Mouse (Mus musculus) ES-Bruce4 (cell line): ENCODE results near the gene Rin1. TPM values are rescaled to one million over a fixed set of nuclear protein-coding genes. Genes with fewer than 3 reads are reported as not detected.
A peak's percentile ranks its signal among the peaks of the same experiment; 100 is the strongest.

Source experiments
- H3K27ac ChIP-seq: 2 replicates; pipeline ENCODE4 v1.5.1; 2012; ENCODE audit warnings: low read length, inconsistent platforms; ENCODE audit not compliant: insufficient read depth
- H3K27me3 ChIP-seq: 2 replicates; pipeline ENCODE4 v1.6.1; 2012; ENCODE audit warnings: mild to moderate bottlenecking, low read length, inconsistent platforms; ENCODE audit not compliant: control insufficient read depth, poor library complexity, insufficient read depth, severe bottlenecking
- H3K36me3 ChIP-seq: 2 replicates; pipeline ENCODE4 v1.6.1; 2012; ENCODE audit warnings: inconsistent platforms, mild to moderate bottlenecking, low read length, moderate library complexity; ENCODE audit not compliant: control insufficient read depth, poor library complexity, insufficient read depth, severe bottlenecking
- H3K4me1 ChIP-seq: one replicate; pipeline ENCODE4 v1.8.1; 2011; ENCODE audit warnings: low read length; ENCODE audit not compliant: control insufficient read depth, insufficient read depth
- H3K4me3 ChIP-seq: 2 replicates; pipeline ENCODE4 v1.5.1; 2011; ENCODE audit warnings: low read depth, mild to moderate bottlenecking, low read length
- H3K9ac ChIP-seq: 2 replicates; pipeline ENCODE4 v1.6.1; 2012; ENCODE audit warnings: low read depth, mild to moderate bottlenecking, inconsistent platforms; ENCODE audit not compliant: poor library complexity, severe bottlenecking
- H3K9me3 ChIP-seq: replicated peaks from 2 replicates; pipeline ENCODE4 v1.6.1; 2012; ENCODE audit warnings: mild to moderate bottlenecking, low read length, inconsistent platforms; ENCODE audit not compliant: control insufficient read depth, poor library complexity, insufficient read depth, severe bottlenecking
- CTCF ChIP-seq: IDR thresholded peaks from one replicate; pipeline ENCODE4 v1.8.1; 2011; ENCODE audit warnings: low read depth, low read length
- EP300 ChIP-seq: IDR thresholded peaks from 2 replicates; pipeline ENCODE4 v1.6.1; 2011; ENCODE audit warnings: low read depth, low read length; ENCODE audit not compliant: insufficient read depth
- POLR2A ChIP-seq: IDR thresholded peaks from one replicate; pipeline ENCODE4 v1.8.1; 2011; ENCODE audit warnings: low read length; ENCODE audit not compliant: insufficient read depth
- polyA plus RNA-seq: library from polyadenylated mRNA; stranded (reverse); fragments of >200 nt; gene quantifications from 2 replicates; pipeline ENCODE4 v1.2.4, GENCODE M21; 2011; ENCODE audit warnings: low read depth; ENCODE audit not compliant: missing spikeins, insufficient read depth, insufficient read length

Gene Rin1
- polyA plus RNA-seq, 1 experiment, result 19.2 TPM

DNA sequence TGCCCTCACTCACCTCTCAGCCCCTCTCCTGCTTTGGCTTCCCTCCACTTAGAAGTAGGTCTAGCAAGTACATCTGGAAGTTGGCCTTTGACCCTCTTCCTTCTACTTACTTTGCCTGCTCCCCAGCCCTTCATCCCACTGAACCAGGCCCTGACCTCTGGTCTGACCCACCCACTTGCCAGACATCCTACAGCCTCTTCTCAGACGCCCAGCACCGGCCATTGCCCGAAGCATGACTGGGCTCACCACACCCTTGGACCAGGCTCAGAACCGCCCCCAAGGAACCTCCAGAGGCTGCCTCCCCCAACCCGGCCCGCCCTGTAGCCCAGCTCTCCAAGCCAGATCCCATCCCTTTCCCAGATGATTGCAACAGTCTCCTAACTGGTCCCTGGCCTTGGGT is 12.2 kb downstream of the Rin1 start:
- H3K4me1 ChIP-seq, result peaks cover 34% of the 10 kb centered on the region
- no peak overlapping the region for H3K9ac ChIP-seq
- H3K9me3 ChIP-seq, result no peaks in the 10 kb centered on the region
- H3K27ac ChIP-seq, result no peak overlapping the region
- no peak overlapping the region for H3K4me3 ChIP-seq
- H3K36me3 ChIP-seq, result no peaks in the 10 kb centered on the region
- H3K27me3 ChIP-seq, result no peaks in the 10 kb centered on the region
- TF ChIP-seq POLR2A (no peak), CTCF (no peak), EP300 (no peak)

DNA sequence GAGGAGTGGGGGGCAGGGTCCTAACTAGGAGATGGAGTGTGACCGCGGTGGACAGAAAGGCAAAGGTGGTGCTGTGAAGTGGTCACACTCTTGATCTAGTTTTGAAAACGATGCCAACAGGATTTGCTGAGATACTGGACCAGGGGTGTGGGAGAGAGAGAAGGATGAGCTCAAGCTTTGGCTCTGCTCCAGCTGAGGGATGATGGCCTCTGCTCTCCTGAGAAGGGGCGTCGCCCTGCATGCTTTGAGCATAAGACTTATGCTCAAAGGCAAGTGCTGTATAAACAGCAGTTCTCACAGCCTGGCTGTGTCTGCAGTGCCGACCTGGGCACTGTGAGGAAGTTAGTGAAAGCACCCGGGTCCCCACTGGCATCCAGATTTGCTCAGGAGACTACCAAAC is 14.8 kb downstream of the Rin1 start:
- no peak overlapping the region for H3K27ac ChIP-seq
- TF ChIP-seq EP300 (no peak), POLR2A (no peak), CTCF (no peak)
- H3K9ac ChIP-seq, result no peak overlapping the region
- H3K4me3 ChIP-seq, result no peak overlapping the region
- no peaks in the 10 kb centered on the region for H3K27me3 ChIP-seq
- H3K9me3 ChIP-seq, result no peaks in the 10 kb centered on the region
- H3K36me3 ChIP-seq, result no peaks in the 10 kb centered on the region
- H3K4me1 ChIP-seq, result peaks cover 22% of the 10 kb centered on the region

DNA sequence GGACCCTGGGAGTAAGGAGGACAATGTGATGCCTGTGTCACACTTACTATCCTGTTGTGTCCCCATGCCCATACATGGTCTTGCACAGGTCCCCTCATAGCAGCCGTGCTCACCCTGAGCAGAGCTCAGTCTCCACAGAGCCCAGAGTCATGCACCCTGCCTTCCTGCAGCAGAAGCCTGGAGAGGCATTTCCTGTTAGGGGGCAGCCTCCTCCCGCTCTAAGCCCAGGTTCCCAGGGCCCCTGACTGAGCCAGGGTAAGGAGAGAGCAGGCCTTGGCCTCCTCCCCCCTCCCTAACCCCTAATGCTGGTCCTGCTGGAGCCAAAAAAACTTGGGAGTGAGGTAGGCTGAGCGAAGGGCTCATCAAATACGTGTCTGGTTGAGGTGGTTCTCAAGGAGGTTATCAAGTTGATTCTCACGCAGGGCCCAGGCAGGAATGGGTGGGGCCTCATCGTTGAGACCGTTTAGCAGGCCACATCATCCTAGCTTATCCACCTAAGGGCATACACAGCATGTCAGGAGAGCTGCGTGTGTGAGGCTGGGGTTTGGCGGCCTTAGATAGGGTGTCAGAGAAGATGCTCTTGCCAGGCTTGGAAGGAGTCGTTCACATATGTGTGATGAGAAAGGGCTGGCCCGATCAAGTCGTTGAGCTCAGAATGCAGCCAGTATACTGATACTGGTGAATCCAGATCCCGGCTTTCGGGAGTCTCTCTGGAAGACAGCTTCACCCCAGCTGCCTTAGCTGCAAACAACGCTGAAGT is 16.9 kb downstream of the Rin1 start:
- Histone ChIP-seq H3K4me1 (peaks cover 12% of the 10 kb centered on the region), H3K27me3 (no peaks in the 10 kb centered on the region), H3K4me3 (peak overlapping the region; percentile 10; the same call in 1 of the 2 replicates), H3K36me3 (no peaks in the 10 kb centered on the region), H3K27ac (no peak overlapping the region), H3K9me3 (no peaks in the 10 kb centered on the region), H3K9ac (no peak overlapping the region)
- TF ChIP-seq POLR2A, result no peak
- no peak for TF ChIP-seq EP300
- TF ChIP-seq CTCF, result no peak

DNA sequence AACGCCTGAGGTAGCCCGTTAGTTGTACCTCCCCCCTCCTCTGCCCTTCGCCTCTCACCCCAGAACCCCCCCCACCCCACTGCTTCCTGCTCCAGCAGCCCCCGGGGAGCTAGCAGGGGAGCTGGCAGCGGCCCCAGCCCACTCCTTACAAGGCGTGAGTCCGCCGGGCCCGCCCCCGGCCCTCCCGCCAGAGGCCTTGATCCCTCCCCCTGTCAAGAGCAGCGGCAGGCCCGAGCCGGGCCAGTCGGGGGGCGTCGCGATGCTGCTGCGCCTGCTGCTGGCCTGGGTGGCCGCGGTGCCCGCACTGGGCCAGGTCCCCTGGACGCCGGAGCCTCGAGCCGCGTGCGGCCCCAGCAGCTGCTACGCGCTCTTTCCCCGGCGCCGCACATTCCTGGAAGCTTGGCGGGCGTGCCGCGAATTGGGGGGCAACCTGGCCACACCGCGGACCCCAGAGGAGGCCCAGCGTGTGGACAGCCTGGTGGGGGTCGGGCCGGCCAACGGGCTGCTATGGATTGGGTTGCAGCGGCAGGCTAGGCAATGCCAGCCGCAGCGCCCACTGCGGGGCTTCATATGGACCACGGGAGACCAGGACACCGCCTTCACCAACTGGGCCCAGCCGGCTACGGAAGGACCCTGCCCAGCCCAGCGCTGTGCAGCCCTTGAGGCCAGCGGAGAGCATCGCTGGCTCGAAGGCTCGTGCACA is 17.7 kb downstream of the Rin1 start, which contains the start of gene Cd248:
Gene Cd248 (plus strand): TSS at position 212 of the 703 bp plus-strand sequence.
- peak within 1 kb of the TSS; percentile 33 for H3K9ac ChIP-seq
- no peak within 1 kb of the TSS for H3K27ac ChIP-seq
- peak within 1 kb of the TSS; percentile 39 for H3K4me3 ChIP-seq
- peaks cover 6% of the 10 kb centered on the region for H3K4me1 ChIP-seq
- no peaks in the 10 kb centered on the region for H3K9me3 ChIP-seq
- H3K27me3 ChIP-seq, result no peaks in the 10 kb centered on the region
- no peaks in the 10 kb centered on the region for H3K36me3 ChIP-seq
- TF ChIP-seq CTCF, result no peak
- TF ChIP-seq POLR2A, result no peak
- TF ChIP-seq EP300, result no peak

DNA sequence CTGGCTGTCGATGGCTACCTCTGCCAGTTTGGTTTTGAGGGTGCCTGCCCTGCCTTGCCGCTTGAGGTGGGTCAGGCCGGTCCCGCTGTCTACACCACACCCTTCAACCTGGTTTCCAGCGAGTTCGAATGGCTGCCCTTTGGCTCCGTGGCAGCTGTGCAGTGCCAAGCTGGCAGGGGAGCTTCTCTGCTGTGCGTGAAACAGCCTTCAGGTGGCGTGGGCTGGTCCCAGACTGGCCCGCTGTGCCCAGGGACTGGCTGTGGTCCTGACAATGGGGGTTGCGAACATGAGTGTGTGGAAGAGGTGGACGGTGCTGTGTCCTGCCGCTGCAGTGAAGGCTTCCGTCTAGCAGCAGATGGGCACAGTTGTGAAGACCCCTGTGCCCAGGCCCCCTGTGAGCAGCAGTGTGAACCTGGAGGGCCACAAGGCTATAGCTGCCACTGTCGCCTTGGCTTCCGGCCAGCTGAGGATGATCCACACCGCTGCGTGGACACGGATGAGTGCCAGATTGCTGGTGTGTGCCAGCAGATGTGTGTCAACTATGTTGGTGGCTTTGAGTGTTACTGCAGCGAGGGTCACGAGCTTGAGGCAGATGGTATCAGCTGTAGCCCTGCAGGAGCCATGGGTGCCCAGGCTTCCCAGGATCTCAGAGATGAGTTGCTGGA is 18.4 kb downstream of the Rin1 start:
- Histone ChIP-seq H3K9ac (peak overlapping the region; percentile 33; the same call in 1 of the 2 replicates), H3K9me3 (no peaks in the 10 kb centered on the region), H3K4me1 (peaks cover 6% of the 10 kb centered on the region), H3K4me3 (peak overlapping the region; percentile 39), H3K36me3 (no peaks in the 10 kb centered on the region), H3K27ac (no peak overlapping the region), H3K27me3 (no peaks in the 10 kb centered on the region)
- TF ChIP-seq EP300 (no peak), CTCF (no peak), POLR2A (no peak)

DNA sequence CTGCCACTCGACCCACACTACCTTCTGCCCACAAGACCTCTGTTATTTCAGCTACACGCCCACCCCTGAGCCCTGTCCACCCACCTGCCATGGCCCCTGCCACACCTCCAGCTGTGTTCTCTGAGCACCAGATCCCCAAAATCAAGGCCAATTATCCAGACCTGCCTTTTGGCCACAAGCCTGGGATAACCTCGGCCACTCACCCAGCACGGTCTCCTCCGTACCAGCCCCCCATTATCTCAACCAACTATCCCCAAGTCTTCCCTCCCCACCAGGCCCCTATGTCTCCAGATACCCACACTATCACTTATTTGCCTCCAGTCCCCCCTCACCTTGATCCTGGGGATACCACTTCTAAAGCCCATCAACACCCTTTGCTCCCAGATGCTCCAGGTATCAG is 19.2 kb downstream of the Rin1 start:
- no peaks in the 10 kb centered on the region for H3K9me3 ChIP-seq
- H3K27ac ChIP-seq, result no peak overlapping the region
- H3K27me3 ChIP-seq, result no peaks in the 10 kb centered on the region
- H3K36me3 ChIP-seq, result no peaks in the 10 kb centered on the region
- no peak overlapping the region for H3K9ac ChIP-seq
- H3K4me1 ChIP-seq, result peaks cover 6% of the 10 kb centered on the region
- H3K4me3 ChIP-seq, result no peak overlapping the region
- TF ChIP-seq EP300 (no peak), POLR2A (no peak), CTCF (no peak)
